23 mouse cellular contexts compared by ENCODE assay signal in the genomic region with DNA sequence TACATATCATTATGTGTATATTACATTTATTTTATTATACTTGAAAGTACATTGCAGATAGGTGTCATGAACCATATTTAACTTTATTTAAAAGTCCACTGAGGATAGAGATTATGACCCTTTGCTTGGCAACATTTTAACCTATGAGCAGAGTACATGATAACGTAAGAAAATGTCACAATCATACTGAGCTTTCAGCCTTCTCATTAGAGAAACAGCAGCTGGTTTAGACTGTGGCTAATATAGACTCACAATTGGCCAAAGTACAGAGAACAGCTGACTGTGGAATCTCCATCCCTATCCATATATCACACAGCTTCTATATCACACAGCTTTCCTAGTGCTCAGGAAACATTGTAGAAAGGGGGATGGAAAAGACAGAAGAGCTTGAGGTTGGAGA.
"Had no signal": no experiment of that assay in that cellular context is flagged by ENCODE, and none has a peak within 500 bp of the region (broad histone marks: within the 10 kb centered on the region; RNA-seq: fewer than 3 reads in every experiment).

No protein-coding gene starts in this region.

- H3K9ac ChIP-seq: forebrain, postnatal 0 days; heart, embryonic 13.5 days; heart, embryonic 15.5 days; hindbrain, embryonic 13.5 days; hindbrain, embryonic 15.5 days; limb, embryonic 12.5 days had no signal

- H3K27me3 ChIP-seq: heart, embryonic 13.5 days; heart, embryonic 15.5 days; hindbrain, embryonic 13.5 days; hindbrain, embryonic 15.5 days; limb, embryonic 12.5 days had no signal

- H3K36me3 ChIP-seq: heart, embryonic 13.5 days; heart, embryonic 15.5 days; hindbrain, embryonic 13.5 days; hindbrain, embryonic 15.5 days; limb, embryonic 10.5 days; limb, embryonic 12.5 days had no signal

- H3K27ac ChIP-seq: heart, adult 2 months; heart, embryonic 13.5 days; heart, embryonic 15.5 days; hindbrain, embryonic 13.5 days; hindbrain, embryonic 15.5 days; hindbrain, postnatal 0 days; layer of hippocampus, adult 2 months; left cerebral cortex, adult 2 months; limb, embryonic 10.5 days; limb, embryonic 12.5 days had no signal

- H3K4me3 ChIP-seq: heart, adult 2 months; heart, embryonic 13.5 days; heart, embryonic 15.5 days; hindbrain, embryonic 13.5 days; hindbrain, embryonic 15.5 days; layer of hippocampus, adult 2 months; left cerebral cortex, adult 2 months; limb, embryonic 10.5 days; limb, embryonic 12.5 days had no signal

- H3K4me2 ChIP-seq: heart, embryonic 11.5 days; heart, embryonic 13.5 days; heart, embryonic 15.5 days; hindbrain, embryonic 13.5 days; hindbrain, embryonic 15.5 days; limb, embryonic 12.5 days; liver, embryonic 11.5 days had no signal

- H3K4me1 ChIP-seq: heart, embryonic 15.5 days; hindbrain, embryonic 13.5 days; hindbrain, embryonic 15.5 days; limb, embryonic 10.5 days had no signal

- ATAC-seq: forebrain, postnatal 0 days; hindbrain, postnatal 0 days had no signal

- H3K9me3 ChIP-seq: heart, embryonic 13.5 days; heart, embryonic 15.5 days; hindbrain, embryonic 13.5 days; hindbrain, embryonic 15.5 days; limb, embryonic 10.5 days; limb, embryonic 12.5 days had no signal

- DNase-seq: forebrain, postnatal 0 days; gastrocnemius, postnatal 14 days; gastrocnemius, postnatal 36 days; heart, adult 2 months; heart, postnatal 14 days; heart, postnatal 36 days; kidney, adult 18-20 months; kidney, adult 8-10 months; kidney, postnatal 10 days; kidney, postnatal 25 days; kidney, postnatal 4 days; liver had no signal
